Mouse (Mus musculus): ENCODE measurements at regions not wholly inside any gene's neighbourhood (a gene's known extent, or its start where the extent isn't known, plus 50 kb on each side); places are given as distances from the start of the nearest gene placed in this dataset.
"Not testable (repeated sequence)": the region's sequence is repeated elsewhere in the genome, so short reads cannot be mapped to it uniquely, and the experiment has no call there.

- CTCF ChIA-PET: no interaction called here
- POLR2A ChIA-PET: no interaction called here
Measured at GRCm38 (mm10) chr3:15007821-15008220, 121.7 kb downstream of the Car2 start.

- CTCF ChIA-PET: no interaction called here
- POLR2A ChIA-PET: no interaction called here
Measured at GRCm38 (mm10) chr3:15008501-15008900, 122.4 kb downstream of the Car2 start.

- ChIA-PET CTCF (no interaction called here), POLR2A (interaction anchor here in 1 of 4 experiments (0.5 kb wide), 1 partner anchor 361 kb away, joined by 4 read pairs; no protein-coding TSS in a partner anchor)
Measured at GRCm38 (mm10) chr3:15009747-15010146, 123.7 kb downstream of the Car2 start.

- ChIA-PET POLR2A (interaction anchor here in 1 of 4 experiments (0.8 kb wide), 1 partner anchor 94 kb away, joined by 5 read pairs; no protein-coding TSS in a partner anchor), CTCF (no interaction called here)
Measured at GRCm38 (mm10) chr3:15016621-15017020, 130.5 kb downstream of the Car2 start.

- CTCF ChIA-PET: no interaction called here
- POLR2A ChIA-PET: no interaction called here
Measured at GRCm38 (mm10) chr3:15022773-15023172, 136.7 kb downstream of the Car2 start.

- ChIA-PET CTCF (no interaction called here), POLR2A (no interaction called here)
Measured at GRCm38 (mm10) chr3:15040866-15041528, 154.9 kb downstream of the Car2 start.

GRCm38 (mm10) chr3:15053968-15054367 is 167.9 kb downstream of the Car2 start:
- POLR2A ChIA-PET: interaction anchor here in 1 of 4 experiments (0.7 kb wide), 1 partner anchor 107 kb away, joined by 4 read pairs; no protein-coding TSS in a partner anchor
- CTCF ChIA-PET: no interaction called here

- CTCF ChIA-PET: not testable (repeated sequence)
- POLR2A ChIA-PET: interaction anchor here in 3 of 4 experiments (0.7 to 2.5 kb wide), 3 partner anchors 53 to 56 kb away, joined by 3 to 11 read pairs (median 3); no protein-coding TSS in a partner anchor
Measured at GRCm38 (mm10) chr3:15055516-15056256, 169.6 kb downstream of the Car2 start.

GRCm38 (mm10) chr3:15056788-15057585 is 170.9 kb downstream of the Car2 start:
- POLR2A ChIA-PET: interaction anchor here in 3 of 4 experiments (0.8 to 2.5 kb wide), 5 partner anchors 56 to 195 kb away, joined by 3 to 11 read pairs (median 5); no protein-coding TSS in a partner anchor
- CTCF ChIA-PET: interaction anchor here in 1 of 4 experiments (0.6 kb wide), 1 partner anchor 30 kb away, joined by 3 read pairs; no protein-coding TSS in a partner anchor

GRCm38 (mm10) chr3:15065681-15066080 is 179.6 kb downstream of the Car2 start:
- POLR2A ChIA-PET: no interaction called here
- CTCF ChIA-PET: no interaction called here

GRCm38 (mm10) chr3:15068256-15068655 is 182.2 kb downstream of the Car2 start:
- POLR2A ChIA-PET: no interaction called here
- CTCF ChIA-PET: no interaction called here

- POLR2A ChIA-PET: no interaction called here
Measured at GRCm38 (mm10) chr3:15071030-15071883, 185.2 kb downstream of the Car2 start.

GRCm38 (mm10) chr3:15073405-15073804 is 187.3 kb downstream of the Car2 start:
- CTCF ChIA-PET: no interaction called here
- POLR2A ChIA-PET: no interaction called here

More at GRCm38 (mm10) chr3:15071030-15071883, 185.2 kb downstream of the Car2 start:
- CTCF ChIA-PET: no interaction called here

- CTCF ChIA-PET: no interaction called here
- POLR2A ChIA-PET: no interaction called here
Measured at GRCm38 (mm10) chr3:15073847-15074246, 187.8 kb downstream of the Car2 start.

- ChIA-PET CTCF (no interaction called here), POLR2A (no interaction called here)
Measured at GRCm38 (mm10) chr3:15074949-15075348, 188.9 kb downstream of the Car2 start.

- POLR2A ChIA-PET: no interaction called here
- CTCF ChIA-PET: no interaction called here
Measured at GRCm38 (mm10) chr3:15090124-15090523, 204.1 kb downstream of the Car2 start.

- ChIA-PET CTCF (interaction anchor here in 1 of 4 experiments (1.6 kb wide), 1 partner anchor 166 kb away, joined by 5 read pairs; no protein-coding TSS in a partner anchor), POLR2A (interaction anchor here in 1 of 4 experiments (1.2 kb wide), 1 partner anchor 457 kb away, joined by 3 read pairs; the partner anchor contains the start of gene Car13)
Measured at GRCm38 (mm10) chr3:15098206-15098817, 212.2 kb downstream of the Car2 start.

- ChIA-PET CTCF (interaction anchor here in 1 of 4 experiments (1.6 kb wide), 1 partner anchor 166 kb away, joined by 5 read pairs; no protein-coding TSS in a partner anchor), POLR2A (interaction anchor here in 1 of 4 experiments (1.2 kb wide), 1 partner anchor 458 kb away, joined by 3 read pairs; the partner anchor contains the start of gene Car13)
Measured at GRCm38 (mm10) chr3:15098981-15099380, 212.9 kb downstream of the Car2 start.
